In genomic region chr2:44354786-44355185, GRCm38 (mm10) we compare ENCODE assay signal across 26 mouse cellular contexts.
A peak's percentile ranks its signal among the peaks of the same experiment; 100 is the strongest.
DNase-seq lines count a peak whose midpoint lies in the region; ATAC-seq lines count a peak whose summit lies in the region.
"Had no signal": no experiment of that assay in that cellular context is flagged by ENCODE, and none has a peak within 500 bp of the region (broad histone marks: within the 10 kb centered on the region; RNA-seq: fewer than 3 reads in every experiment).

No protein-coding gene starts in this region.

- no peak overlapping the region for H3K4me3 ChIP-seq in intestine, embryonic 14.5 days (ENCODE audit: low read depth, low read length)
- no peak overlapping the region for H3K4me3 ChIP-seq in intestine, embryonic 15.5 days (replicated peaks)
- H3K4me3 ChIP-seq in lung, embryonic 16.5 days (ENCODE audit: low read length): no peak overlapping the region
- H3K4me3 ChIP-seq in embryonic facial prominence, embryonic 15.5 days (replicated peaks): no peak overlapping the region
- no peak overlapping the region for H3K4me3 ChIP-seq in stomach, embryonic 15.5 days (replicated peaks)
- no peak overlapping the region for H3K4me3 ChIP-seq in hindbrain, embryonic 13.5 days
- H3K4me3 ChIP-seq: erythroblast, embryonic 14.5 days; forebrain, embryonic 12.5 days; heart, embryonic 10.5 days; heart, embryonic 15.5 days; hindbrain, embryonic 12.5 days; kidney, embryonic 15.5 days; limb, embryonic 12.5 days; midbrain, embryonic 13.5 days; neural tube, embryonic 13.5 days had no signal

- no peak overlapping the region for H3K4me2 ChIP-seq in intestine, embryonic 14.5 days (ENCODE audit: low read length)
- H3K4me2 ChIP-seq in intestine, embryonic 15.5 days (replicated peaks): no peak overlapping the region
- no peak overlapping the region for H3K4me2 ChIP-seq in lung, embryonic 16.5 days (ENCODE audit: low read depth, low read length)
- no peak overlapping the region for H3K4me2 ChIP-seq in embryonic facial prominence, embryonic 15.5 days (replicated peaks)
- no peak overlapping the region for H3K4me2 ChIP-seq in stomach, embryonic 15.5 days
- H3K4me2 ChIP-seq in hindbrain, embryonic 13.5 days: no peak overlapping the region
- H3K4me2 ChIP-seq: forebrain, embryonic 12.5 days; heart, embryonic 15.5 days; hindbrain, embryonic 12.5 days; kidney, embryonic 15.5 days; liver, embryonic 11.5 days; midbrain, embryonic 13.5 days; neural tube, embryonic 13.5 days had no signal

- no peak for DNase-seq in intestine, embryonic 14.5 days (ENCODE audit: low spot score)
- DNase-seq in lung, postnatal 14 days: no peak
- DNase-seq: adrenal gland, adult 2 months; cerebellum, adult 2 months; forebrain, postnatal 0 days; gastrocnemius, postnatal 14 days; kidney, adult 18-20 months; thymus, adult 2 months; thymus, postnatal 36 days had no signal

- H3K27ac ChIP-seq in intestine, embryonic 14.5 days (ENCODE audit: low read depth): 0 out of 2 replicates have a peak overlapping the region, but pooled peaks have one; percentile 78
- no peak overlapping the region for H3K27ac ChIP-seq in intestine, embryonic 15.5 days
- H3K27ac ChIP-seq in lung, embryonic 16.5 days (ENCODE audit: low read length): peak overlapping the region; percentile 83
- H3K27ac ChIP-seq in embryonic facial prominence, embryonic 15.5 days (replicated peaks): peak overlapping the region; percentile 69; the same call in 1 of the 2 replicates
- H3K27ac ChIP-seq in stomach, embryonic 15.5 days: peak overlapping the region; percentile 89; the same call in 1 of the 2 replicates
- H3K27ac ChIP-seq in hindbrain, embryonic 13.5 days: no peak overlapping the region
- H3K27ac ChIP-seq: forebrain, embryonic 12.5 days; heart, embryonic 10.5 days; heart, embryonic 15.5 days; hindbrain, embryonic 12.5 days; limb, embryonic 12.5 days; macrophage; midbrain, embryonic 13.5 days; neural tube, embryonic 13.5 days had no signal

- no peaks in the 10 kb centered on the region for H3K36me3 ChIP-seq in intestine, embryonic 14.5 days (ENCODE audit: control insufficient read depth, insufficient read depth, low read length)
- no peaks in the 10 kb centered on the region for H3K36me3 ChIP-seq in intestine, embryonic 15.5 days
- H3K36me3 ChIP-seq in lung, embryonic 16.5 days (ENCODE audit: control insufficient read depth, insufficient read depth, low read length): no peaks in the 10 kb centered on the region
- no peaks in the 10 kb centered on the region for H3K36me3 ChIP-seq in embryonic facial prominence, embryonic 15.5 days
- H3K36me3 ChIP-seq in stomach, embryonic 15.5 days: no peaks in the 10 kb centered on the region
- H3K36me3 ChIP-seq in hindbrain, embryonic 13.5 days: no peaks in the 10 kb centered on the region
- H3K36me3 ChIP-seq: forebrain, embryonic 12.5 days; heart, embryonic 10.5 days; heart, embryonic 15.5 days; hindbrain, embryonic 12.5 days; kidney, embryonic 15.5 days; limb, embryonic 12.5 days; midbrain, embryonic 13.5 days; neural tube, embryonic 13.5 days had no signal

- H3K27me3 ChIP-seq in intestine, embryonic 14.5 days (replicated peaks; ENCODE audit: control insufficient read depth, insufficient read depth, low read length): no peaks in the 10 kb centered on the region
- H3K27me3 ChIP-seq in intestine, embryonic 15.5 days (replicated peaks): no peaks in the 10 kb centered on the region
- no peaks in the 10 kb centered on the region for H3K27me3 ChIP-seq in lung, embryonic 16.5 days (ENCODE audit: control insufficient read depth, insufficient read depth, low read depth, low read length)
- no peaks in the 10 kb centered on the region for H3K27me3 ChIP-seq in embryonic facial prominence, embryonic 15.5 days
- H3K27me3 ChIP-seq in stomach, embryonic 15.5 days (replicated peaks): no peaks in the 10 kb centered on the region
- H3K27me3 ChIP-seq in hindbrain, embryonic 13.5 days: no peaks in the 10 kb centered on the region
- H3K27me3 ChIP-seq: heart, embryonic 15.5 days; hindbrain, embryonic 12.5 days; kidney, embryonic 15.5 days; limb, embryonic 12.5 days; midbrain, embryonic 13.5 days; neural tube, embryonic 13.5 days had no signal

- WGBS in intestine, embryonic 14.5 days: 90% methylated on average over 4 of the region's 4 CpGs
- WGBS in intestine, embryonic 15.5 days: 90% methylated on average over 4 of the region's 4 CpGs
- 82% methylated on average over 4 of the region's 4 CpGs for WGBS in lung, embryonic 16.5 days
- 68% methylated on average over 4 of the region's 4 CpGs for WGBS in embryonic facial prominence, embryonic 15.5 days
- 76% methylated on average over 4 of the region's 4 CpGs for WGBS in stomach, embryonic 15.5 days
- WGBS in hindbrain, embryonic 13.5 days: 91% methylated on average over 4 of the region's 4 CpGs

- H3K4me1 ChIP-seq in intestine, embryonic 14.5 days (replicated peaks; ENCODE audit: control insufficient read depth, insufficient read depth, low read length): no peaks in the 10 kb centered on the region
- no peaks in the 10 kb centered on the region for H3K4me1 ChIP-seq in intestine, embryonic 15.5 days (replicated peaks)
- H3K4me1 ChIP-seq in lung, embryonic 16.5 days (replicated peaks; ENCODE audit: control insufficient read depth, insufficient read depth, low read length): 0 out of 2 replicates have a peak, but pooled peaks cover 4% of the 10 kb centered on the region
- H3K4me1 ChIP-seq in embryonic facial prominence, embryonic 15.5 days: peaks cover 6% of the 10 kb centered on the region; the same call in 1 of the 2 replicates
- peaks cover 7% of the 10 kb centered on the region; the same call in 1 of the 2 replicates for H3K4me1 ChIP-seq in stomach, embryonic 15.5 days
- H3K4me1 ChIP-seq in hindbrain, embryonic 13.5 days (replicated peaks): no peaks in the 10 kb centered on the region
- H3K4me1 ChIP-seq: forebrain, embryonic 12.5 days; hindbrain, embryonic 12.5 days; midbrain, embryonic 13.5 days; neural tube, embryonic 13.5 days had no signal

- no peak overlapping the region for H3K9ac ChIP-seq in intestine, embryonic 14.5 days (ENCODE audit: low read length)
- H3K9ac ChIP-seq in intestine, embryonic 15.5 days: no peak overlapping the region
- H3K9ac ChIP-seq in lung, embryonic 16.5 days (ENCODE audit: low read length): no peak overlapping the region
- no peak overlapping the region for H3K9ac ChIP-seq in embryonic facial prominence, embryonic 15.5 days
- H3K9ac ChIP-seq in stomach, embryonic 15.5 days: no peak overlapping the region
- no peak overlapping the region for H3K9ac ChIP-seq in hindbrain, embryonic 13.5 days
- H3K9ac ChIP-seq: forebrain, embryonic 12.5 days; forebrain, postnatal 0 days; heart, embryonic 15.5 days; hindbrain, embryonic 12.5 days; kidney, embryonic 15.5 days; limb, embryonic 12.5 days; midbrain, embryonic 13.5 days; neural tube, embryonic 13.5 days had no signal

- H3K9me3 ChIP-seq in intestine, embryonic 14.5 days (ENCODE audit: control insufficient read depth, low read length): no peaks in the 10 kb centered on the region
- no peaks in the 10 kb centered on the region for H3K9me3 ChIP-seq in intestine, embryonic 15.5 days
- no peaks in the 10 kb centered on the region for H3K9me3 ChIP-seq in lung, embryonic 16.5 days (ENCODE audit: control insufficient read depth, low read length)
- H3K9me3 ChIP-seq in embryonic facial prominence, embryonic 15.5 days (replicated peaks): no peaks in the 10 kb centered on the region
- no peaks in the 10 kb centered on the region for H3K9me3 ChIP-seq in stomach, embryonic 15.5 days
- no peaks in the 10 kb centered on the region for H3K9me3 ChIP-seq in hindbrain, embryonic 13.5 days
- H3K9me3 ChIP-seq: forebrain, embryonic 12.5 days; heart, embryonic 10.5 days; heart, embryonic 15.5 days; hindbrain, embryonic 12.5 days; kidney, embryonic 15.5 days; limb, embryonic 12.5 days; midbrain, embryonic 13.5 days; neural tube, embryonic 13.5 days had no signal

- no peak for ATAC-seq in intestine, embryonic 14.5 days (replicated peaks; ENCODE audit: low FRiP score, low TSS enrichment, low read depth)
- ATAC-seq in intestine, embryonic 15.5 days: no peak
- ATAC-seq in lung, embryonic 16.5 days (ENCODE audit: low read depth): peak; percentile 68
- no peak for ATAC-seq in embryonic facial prominence, embryonic 15.5 days (ENCODE audit: insufficient number of reproducible peaks, low FRiP score, low TSS enrichment, low read depth)
- no peak for ATAC-seq in stomach, embryonic 15.5 days (ENCODE audit: insufficient read depth, low FRiP score, low read depth)
- ATAC-seq in hindbrain, embryonic 13.5 days (ENCODE audit: low FRiP score): no peak
- ATAC-seq: CD4-positive, CD25-positive, alpha-beta regulatory T cell, adult 4 months; forebrain, postnatal 0 days; midbrain, embryonic 13.5 days had no signal

Comparison
In these comparisons a context has a peak if more than half of its experiments do, and no peak if none do; other contexts are left out.
1. H3K27ac ChIP-seq: peak in intestine, embryonic 14.5 days (single experiment), lung, embryonic 16.5 days (single experiment), embryonic facial prominence, embryonic 15.5 days (single experiment) and stomach, embryonic 15.5 days (single experiment); none in intestine, embryonic 15.5 days (single experiment) and hindbrain, embryonic 13.5 days (single experiment).